Mouse (Mus musculus) embryonic facial prominence, embryonic 11.5 days (tissue): ENCODE results near the gene Gm30083. TPM values are rescaled to one million over a fixed set of nuclear protein-coding genes. Genes with fewer than 3 reads are reported as not detected.
A peak's percentile ranks its signal among the peaks of the same experiment; 100 is the strongest.

Experiments used
- ATAC-seq: fragments of 200-750 bp; cut with Nextera tagmentation; replicated peaks from 2 replicates; pipeline ENCODE4 v1.8.0; 2017; ENCODE audit warnings: low read depth; ENCODE audit not compliant: insufficient number of reproducible peaks, low FRiP score, low TSS enrichment
- DNase-seq: peaks from one replicate; pipeline ENCODE4 v3.0.0-alpha.2; 2015; ENCODE audit warnings: low spot score
- H3K27ac ChIP-seq: fragments of 300-500 bp; sonication (generic); replicated peaks from 2 replicates; pipeline ENCODE4 v1.5.1; 2014; ENCODE audit warnings: mild to moderate bottlenecking, low read depth, low read length, control low read depth
- H3K27me3 ChIP-seq: fragments of 300-500 bp; sonication (generic); 2 replicates; pipeline ENCODE4 v1.6.1; 2014; ENCODE audit warnings: mild to moderate bottlenecking, low read length, moderate library complexity, mixed read lengths; ENCODE audit not compliant: control insufficient read depth, insufficient read depth
- H3K36me3 ChIP-seq: fragments of 300-500 bp; sonication (generic); replicated peaks from 2 replicates; pipeline ENCODE4 v1.6.1; 2014; ENCODE audit warnings: low read depth, mild to moderate bottlenecking, low read length, moderate library complexity, mixed read lengths; ENCODE audit not compliant: control insufficient read depth, insufficient read depth
- H3K4me1 ChIP-seq: fragments of 300-500 bp; sonication (generic); 2 replicates; pipeline ENCODE4 v1.6.1; 2014; ENCODE audit warnings: low read length, mixed read lengths; ENCODE audit not compliant: control insufficient read depth, insufficient read depth
- H3K4me2 ChIP-seq: fragments of 300-500 bp; sonication (generic); 2 replicates; pipeline ENCODE4 v1.6.1; 2014; ENCODE audit warnings: low read depth, mild to moderate bottlenecking, control low read depth, low read length, moderate library complexity
- H3K4me3 ChIP-seq: fragments of 300-500 bp; sonication (generic); 2 replicates; pipeline ENCODE4 v1.5.1; 2014; ENCODE audit warnings: low read depth, low read length, control low read depth
- H3K9ac ChIP-seq: fragments of 300-500 bp; sonication (generic); replicated peaks from 2 replicates; pipeline ENCODE4 v1.6.1; 2014; ENCODE audit warnings: mild to moderate bottlenecking, control low read depth, low read length
- H3K9me3 ChIP-seq: fragments of 300-500 bp; sonication (generic); replicated peaks from 2 replicates; pipeline ENCODE4 v1.6.1; 2016; ENCODE audit warnings: mild to moderate bottlenecking, low read length, inconsistent platforms, mixed read lengths; ENCODE audit not compliant: control insufficient read depth
- WGBS: fragments of 180-500 bp; shearing (Covaris S2); extraction: QIAGEN DNeasy Blood & Tissue Kit; methylation state at CpG from one replicate; pipeline ENCODE4 v1.1.7; 2014; 5-methylcytosine and 5-hydroxymethylcytosine counted together
- polyA plus RNA-seq: library from polyadenylated mRNA; unstranded; fragments of >200 nt; fragmentation: Nextera tagmentation; extraction: Ambion mirVana; gene quantifications from 2 replicates; pipeline ENCODE4 v1.2.1, GENCODE M21; 2014

Gm30083 gene
- polyA plus RNA-seq, 1 experiment from 2014 or later, result not detected

GRCm38 (mm10) chr14:33958186-33958585 lies 56.8 kb downstream of the Gm30083 start:
- Histone ChIP-seq H3K9me3 (no peaks in the 10 kb centered on the region), H3K4me1 (no peaks in the 10 kb centered on the region), H3K4me3 (no peak overlapping the region), H3K27ac (no peak overlapping the region), H3K36me3 (no peaks in the 10 kb centered on the region; the same call in 1 of the 2 replicates), H3K27me3 (no peaks in the 10 kb centered on the region), H3K4me2 (no peak overlapping the region), H3K9ac (no peak overlapping the region)
- whole genome bisulfite sequencing, result 92% methylated on average over 4 of the region's 4 CpGs
- DNase-seq, result no peak
- ATAC-seq, result no peak

GRCm38 (mm10) chr14:33956055-33956454 lies 58.9 kb downstream of the Gm30083 start:
- Histone ChIP-seq H3K27ac (no peak overlapping the region), H3K9me3 (no peaks in the 10 kb centered on the region), H3K36me3 (no peaks in the 10 kb centered on the region; the same call in 1 of the 2 replicates), H3K4me2 (no peak overlapping the region), H3K27me3 (no peaks in the 10 kb centered on the region), H3K9ac (no peak overlapping the region), H3K4me3 (no peak overlapping the region), H3K4me1 (no peaks in the 10 kb centered on the region)
- no peak for DNase-seq
- no peak for ATAC-seq
- 72% methylated on average over 13 of the region's 13 CpGs for WGBS

DNA sequence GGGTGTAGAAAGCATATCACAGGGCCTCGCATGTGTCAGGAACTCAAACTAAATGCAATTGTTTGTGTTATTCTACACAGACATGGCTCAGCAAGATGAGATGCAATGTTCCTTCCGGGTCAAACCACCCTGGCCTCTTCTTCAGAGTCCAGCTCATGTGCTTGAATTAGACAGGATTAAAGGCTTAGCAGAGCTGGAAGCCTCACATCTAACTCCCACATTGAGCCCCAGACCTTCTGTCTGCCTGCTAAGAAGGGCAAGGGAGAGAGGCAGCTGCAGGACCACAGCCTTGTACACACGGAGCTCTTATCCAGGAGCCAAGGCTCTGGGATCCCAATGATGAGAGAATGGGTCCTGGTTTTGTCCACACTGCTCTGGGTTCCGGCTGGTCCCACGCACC lies 61.2 kb downstream of the Gm30083 start, which contains the start of gene Rbp3:
Gene Rbp3, plus strand, starts transcription at position 243 of the 400 bp plus-strand sequence.
- DNase-seq (no peak), ATAC-seq (no peak)
- H3K4me1 ChIP-seq, result no peaks in the 10 kb centered on the region
- no peak within 1 kb of the TSS for H3K27ac ChIP-seq
- no peak within 1 kb of the TSS for H3K4me3 ChIP-seq
- H3K9me3 ChIP-seq, result no peaks in the 10 kb centered on the region
- no peaks in the 10 kb centered on the region for H3K27me3 ChIP-seq
- H3K36me3 ChIP-seq, result no peaks in the 10 kb centered on the region; the same call in 1 of the 2 replicates
- no peak within 1 kb of the TSS for H3K9ac ChIP-seq
- WGBS, result 86% methylated on average over 5 of the region's 5 CpGs
- no peak within 1 kb of the TSS for H3K4me2 ChIP-seq

DNA sequence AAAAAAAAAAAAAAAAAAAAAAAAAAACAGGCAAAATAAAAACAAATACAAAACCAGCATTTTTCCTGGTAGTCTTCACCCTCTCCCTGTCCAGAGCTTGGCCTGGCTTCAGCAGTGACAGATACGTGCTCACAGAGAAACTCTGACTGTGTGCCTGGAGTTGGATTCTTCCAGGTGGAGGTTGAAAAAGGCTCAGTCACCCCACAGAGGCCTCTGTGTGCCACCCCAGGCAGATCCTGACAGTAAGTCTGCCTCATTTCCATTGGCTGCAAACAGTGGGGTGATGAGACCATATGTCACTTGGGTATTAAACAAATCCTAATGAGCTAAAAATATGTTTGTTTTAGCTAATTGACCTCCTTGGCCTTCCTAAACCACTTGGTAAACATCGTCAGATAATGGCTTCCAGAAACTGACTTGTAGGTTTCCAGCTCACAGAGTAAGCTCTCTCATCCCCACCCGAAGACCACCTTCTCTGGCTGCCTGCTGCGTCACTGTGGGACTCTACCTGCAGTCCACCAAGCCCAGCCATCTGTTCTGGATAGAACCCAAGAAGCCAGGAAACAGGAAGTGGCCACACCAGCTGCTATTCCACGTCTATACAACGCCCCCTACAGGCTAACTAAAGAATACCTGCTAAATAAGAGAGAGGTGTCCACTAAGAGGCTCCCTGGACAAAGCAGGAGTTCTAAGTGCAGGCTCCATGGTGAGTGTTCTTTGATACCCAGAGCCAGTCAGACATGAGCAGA lies 62.6 kb downstream of the Gm30083 start:
- Histone ChIP-seq H3K27ac (no peak overlapping the region), H3K9me3 (no peaks in the 10 kb centered on the region), H3K4me2 (no peak overlapping the region), H3K27me3 (no peaks in the 10 kb centered on the region), H3K4me1 (no peaks in the 10 kb centered on the region), H3K36me3 (no peaks in the 10 kb centered on the region; the same call in 1 of the 2 replicates), H3K9ac (no peak overlapping the region), H3K4me3 (no peak overlapping the region)
- 32% methylated on average over 6 of the region's 6 CpGs for whole genome bisulfite sequencing
- DNase-seq (peak; percentile 30), ATAC-seq (no peak)

GRCm38 (mm10) chr14:33946125-33946524 lies 68.9 kb downstream of the Gm30083 start:
- no peak overlapping the region for H3K9ac ChIP-seq
- H3K36me3 ChIP-seq, result no peaks in the 10 kb centered on the region
- no peak for DNase-seq
- ATAC-seq, result no peak
- H3K4me2 ChIP-seq, result no peak overlapping the region
- H3K4me3 ChIP-seq, result no peak overlapping the region
- no peaks in the 10 kb centered on the region for H3K4me1 ChIP-seq
- H3K9me3 ChIP-seq, result no peaks in the 10 kb centered on the region
- no peaks in the 10 kb centered on the region for H3K27me3 ChIP-seq
- WGBS, result 71% methylated on average over 6 of the region's 6 CpGs
- no peak overlapping the region for H3K27ac ChIP-seq

GRCm38 (mm10) chr14:33942222-33942621 lies 72.8 kb downstream of the Gm30083 start:
- no peak overlapping the region for H3K9ac ChIP-seq
- DNase-seq (no peak), ATAC-seq (no peak)
- no peak overlapping the region for H3K27ac ChIP-seq
- 0 out of 2 replicates have a peak, but pooled peaks cover 2% of the 10 kb centered on the region for H3K27me3 ChIP-seq
- no peak overlapping the region for H3K4me2 ChIP-seq
- no peak overlapping the region for H3K4me3 ChIP-seq
- no peaks in the 10 kb centered on the region for H3K36me3 ChIP-seq
- H3K9me3 ChIP-seq, result no peaks in the 10 kb centered on the region
- WGBS, result 79% methylated on average over 5 of the region's 5 CpGs
- no peaks in the 10 kb centered on the region for H3K4me1 ChIP-seq

GRCm38 (mm10) chr14:33940739-33941138 lies 74.2 kb downstream of the Gm30083 start, which contains the start of gene Gdf2:
Gene Gdf2 (plus strand): TSS chr14:33941039.
- no peak for ATAC-seq

DNA sequence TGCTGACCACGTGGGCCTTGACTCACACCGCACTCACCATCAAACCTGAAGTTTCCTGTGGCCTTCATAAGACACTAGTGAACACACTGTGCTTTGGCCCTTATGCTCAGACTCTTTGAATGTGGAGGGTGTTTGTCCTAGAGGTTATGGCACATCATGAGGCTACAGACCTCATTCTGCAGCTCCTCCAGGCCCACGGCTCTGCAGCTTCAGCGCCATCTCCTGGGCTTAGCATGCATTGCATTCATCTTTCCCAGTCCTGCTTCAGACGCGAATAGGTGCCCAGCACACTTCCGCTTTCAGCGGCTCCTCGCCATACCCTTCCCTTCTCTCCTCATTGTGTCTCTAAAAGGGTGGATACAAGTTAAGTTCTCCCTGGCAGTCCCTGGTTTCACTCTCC lies 75.9 kb downstream of the Gm30083 start:
- H3K36me3 ChIP-seq, result no peaks in the 10 kb centered on the region
- peak overlapping the region; percentile 25; the same call in 1 of the 2 replicates for H3K9ac ChIP-seq
- H3K4me1 ChIP-seq, result no peaks in the 10 kb centered on the region
- 27% methylated on average over 9 of the region's 9 CpGs for WGBS
- no peak; the same call in 1 of the 2 replicates for ATAC-seq
- H3K27me3 ChIP-seq, result 0 out of 2 replicates have a peak, but pooled peaks cover 2% of the 10 kb centered on the region
- no peak overlapping the region for H3K4me2 ChIP-seq
- no peak overlapping the region for H3K27ac ChIP-seq
- no peak overlapping the region for H3K4me3 ChIP-seq
- no peaks in the 10 kb centered on the region for H3K9me3 ChIP-seq
- peak; percentile 82 for DNase-seq

More at GRCm38 (mm10) chr14:33940739-33941138, 74.2 kb downstream of the Gm30083 start, which contains the start of gene Gdf2:
- Histone ChIP-seq H3K27ac (no peak within 1 kb of the TSS), H3K4me1 (no peaks in the 10 kb centered on the region), H3K9me3 (no peaks in the 10 kb centered on the region), H3K4me2 (no peak within 1 kb of the TSS), H3K9ac (no peak within 1 kb of the TSS; the same call in 1 of the 2 replicates), H3K4me3 (no peak within 1 kb of the TSS), H3K27me3 (0 out of 2 replicates have a peak, but pooled peaks cover 2% of the 10 kb centered on the region), H3K36me3 (no peaks in the 10 kb centered on the region)
- 80% methylated on average over 8 of the region's 8 CpGs for WGBS
- DNase-seq, result no peak
